Mouse (Mus musculus) testis, postnatal 10 days (tissue): ENCODE results near the gene Phkb.
"Not testable (repeated sequence)": the region's sequence is repeated elsewhere in the genome, so short reads cannot be mapped to it uniquely, and the experiment has no call there.

Experiments
- DNase-seq: peaks from one replicate; pipeline ENCODE4 v3.0.0; 2021; ENCODE audit warnings: low spot score

Phkb gene

GRCm38 (mm10) chr8:85840657-85841488 lies at the start of gene Phkb, which contains the start of gene Itfg1:
Phkb (plus strand) TSS chr8:85840959.
Itfg1 (minus strand) TSS chr8:85840921.
- DNase-seq, result peak; percentile 97

DNA sequence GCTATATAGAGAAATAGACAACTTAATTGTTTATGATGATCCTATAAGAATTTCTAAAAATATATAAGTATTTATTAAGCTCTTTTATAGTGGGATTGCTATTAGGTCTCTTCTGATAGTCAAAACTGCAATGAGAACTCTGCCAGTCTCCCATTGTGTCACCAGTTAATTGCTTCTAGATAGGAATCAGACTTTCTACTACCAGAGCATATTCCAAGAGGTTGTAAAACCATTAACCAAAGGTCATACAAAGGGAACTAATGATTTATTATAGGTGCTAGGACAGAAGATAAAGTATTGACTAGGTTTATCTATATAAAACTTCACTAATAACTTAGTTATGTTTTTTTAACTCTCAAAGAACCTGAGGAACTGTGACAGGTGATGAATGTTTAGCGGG lies 44.4 kb upstream of the Phkb start:
- DNase-seq, result not testable (repeated sequence)

GRCm38 (mm10) chr8:85800164-85800563 lies 40.6 kb upstream of the Phkb start:
- no peak for DNase-seq

DNA sequence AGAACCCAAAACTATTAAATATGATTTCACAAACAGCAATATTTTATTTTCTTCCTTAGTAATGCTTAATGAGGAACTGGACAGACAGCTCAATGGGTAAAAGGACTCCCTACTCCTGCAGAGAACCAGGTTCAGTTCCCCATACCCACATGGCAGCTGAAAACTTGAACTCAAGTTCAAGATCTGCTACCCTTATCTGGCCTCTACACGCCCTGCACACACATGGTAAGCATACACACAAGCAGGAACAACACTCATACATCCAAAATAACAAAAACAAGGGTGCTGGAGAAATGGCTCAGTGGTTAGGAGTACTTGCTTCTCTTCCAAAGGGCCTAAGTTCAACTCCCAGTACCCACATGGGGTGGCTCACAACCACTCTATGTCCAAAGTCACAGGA lies 39.4 kb upstream of the Phkb start:
- no peak for DNase-seq

GRCm38 (mm10) chr8:85813621-85814020 lies 27.1 kb upstream of the Phkb start:
- no peak for DNase-seq

DNA sequence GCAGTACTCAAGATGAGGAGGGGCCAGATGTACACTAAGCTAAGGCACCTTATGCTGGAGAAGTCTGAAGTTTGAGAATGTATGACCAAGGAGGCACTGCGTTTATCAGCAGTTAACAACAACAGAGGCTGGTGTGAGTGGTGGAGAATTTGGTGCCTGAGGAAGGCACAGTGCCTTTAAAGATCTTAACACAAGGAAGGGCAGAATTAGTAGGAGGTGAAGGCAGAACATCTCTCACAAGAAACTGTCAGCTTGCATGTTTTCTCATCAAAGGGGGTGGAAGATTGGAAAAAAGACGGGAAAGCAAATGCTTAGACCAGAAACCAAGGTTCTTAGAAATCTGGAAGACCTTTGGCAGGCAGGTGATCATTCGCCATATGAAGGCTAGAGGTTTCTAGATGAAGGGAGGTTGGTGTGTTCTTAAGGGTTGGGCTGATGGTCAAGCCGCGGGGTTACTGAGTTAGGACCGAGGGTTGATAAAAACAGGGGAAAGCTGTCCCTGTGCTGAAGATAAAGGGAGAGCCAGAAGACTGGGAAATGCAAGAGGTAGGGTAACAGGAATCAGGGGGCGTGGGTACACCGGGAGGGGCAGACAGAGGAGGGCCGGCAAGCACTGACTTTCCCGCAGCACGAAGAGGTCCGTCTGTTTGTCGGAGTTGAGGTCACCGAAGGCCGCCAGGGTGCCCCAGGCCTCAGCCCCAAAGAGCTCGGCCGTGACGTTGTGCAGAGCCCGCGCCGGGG lies 673 bp upstream of the Phkb start:
- DNase-seq, result no peak

DNA sequence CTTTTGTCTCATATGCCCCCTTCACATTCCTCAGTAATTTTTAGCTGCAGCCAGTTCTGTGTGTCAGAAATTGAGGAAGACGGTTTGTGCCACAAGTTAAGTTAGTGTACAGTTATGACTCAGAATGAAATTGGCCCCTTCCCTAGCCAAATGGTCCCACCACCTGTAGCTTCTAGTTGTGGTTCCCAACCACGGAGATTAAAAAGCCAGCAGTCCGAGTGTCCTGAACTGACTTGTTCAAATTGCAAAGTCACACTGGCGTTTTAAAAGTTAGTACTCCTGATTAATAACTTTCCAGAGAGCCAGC lies 683 bp downstream of the Phkb start:
- no peak for DNase-seq

GRCm38 (mm10) chr8:85845887-85846286 lies 5.1 kb downstream of the Phkb start:
- DNase-seq, result no peak

DNA sequence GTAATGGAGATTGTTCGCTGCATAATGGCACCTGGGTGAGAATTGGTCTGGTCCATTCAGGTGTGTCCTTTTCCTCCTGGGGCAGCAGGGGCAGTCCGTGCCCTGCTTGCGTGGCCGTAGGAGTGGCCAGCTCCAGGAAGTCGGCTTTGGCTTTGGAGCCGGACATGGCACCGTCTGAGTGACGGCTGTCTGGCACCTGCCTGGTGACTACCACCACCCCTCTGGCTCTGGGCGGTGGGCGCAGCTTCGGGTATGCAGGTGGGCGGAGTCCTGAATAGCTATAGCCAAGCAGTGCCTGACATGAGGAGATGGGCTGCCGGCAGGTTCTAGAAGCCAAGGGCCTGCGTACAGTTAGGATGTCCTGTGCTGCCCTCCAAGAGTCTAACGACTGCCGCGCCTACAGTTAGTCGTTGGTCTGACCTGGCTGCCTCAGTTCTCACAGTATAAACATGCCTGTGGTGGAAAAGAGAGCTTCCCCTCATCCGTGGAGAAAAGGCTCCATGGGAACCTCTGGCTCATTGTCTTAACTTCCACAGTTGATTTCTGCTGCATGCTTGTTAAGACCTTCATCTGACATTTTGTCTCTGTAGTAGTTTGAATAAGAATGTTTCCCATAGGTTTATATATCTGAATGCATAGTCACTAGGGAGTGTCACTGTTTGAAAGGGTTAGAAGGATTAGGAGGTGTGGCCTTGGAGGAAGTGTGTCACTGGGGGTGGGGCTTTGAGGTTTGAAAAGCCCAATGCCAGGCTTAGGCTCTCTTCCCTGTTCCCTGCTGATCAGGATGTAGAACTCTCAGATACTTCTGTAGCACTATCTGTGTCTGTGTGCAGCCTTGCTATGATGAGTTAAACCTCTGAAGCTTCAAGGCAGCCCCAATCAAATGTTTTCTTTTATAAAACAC lies 13.7 kb downstream of the Phkb start:
- no peak for DNase-seq

GRCm38 (mm10) chr8:85857227-85857896 lies 16.6 kb downstream of the Phkb start:
- not testable (repeated sequence) for DNase-seq

DNA sequence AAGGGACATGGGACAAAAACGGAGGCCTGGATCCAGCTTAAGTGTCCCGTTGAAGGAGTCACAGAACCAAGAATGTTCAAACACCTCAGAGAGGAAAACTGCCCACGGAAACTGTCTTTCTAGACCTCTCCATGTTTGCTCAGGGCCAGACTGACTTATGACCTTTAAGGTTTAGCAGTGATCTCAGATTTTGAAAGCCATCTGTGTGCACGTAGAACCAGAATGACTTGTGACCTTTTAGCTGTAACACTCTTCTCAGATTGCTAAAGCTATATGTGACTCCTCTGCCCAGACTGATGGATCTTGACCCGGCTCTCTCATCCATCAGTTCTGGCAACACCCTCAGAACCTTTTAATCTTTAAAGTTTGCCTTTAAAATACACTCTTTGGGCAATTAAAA lies 19.9 kb downstream of the Phkb start:
- DNase-seq, result no peak

GRCm38 (mm10) chr8:85862381-85862780 lies 21.6 kb downstream of the Phkb start:
- DNase-seq, result no peak

GRCm38 (mm10) chr8:85871660-85872059 lies 30.9 kb downstream of the Phkb start:
- DNase-seq, result no peak

DNA sequence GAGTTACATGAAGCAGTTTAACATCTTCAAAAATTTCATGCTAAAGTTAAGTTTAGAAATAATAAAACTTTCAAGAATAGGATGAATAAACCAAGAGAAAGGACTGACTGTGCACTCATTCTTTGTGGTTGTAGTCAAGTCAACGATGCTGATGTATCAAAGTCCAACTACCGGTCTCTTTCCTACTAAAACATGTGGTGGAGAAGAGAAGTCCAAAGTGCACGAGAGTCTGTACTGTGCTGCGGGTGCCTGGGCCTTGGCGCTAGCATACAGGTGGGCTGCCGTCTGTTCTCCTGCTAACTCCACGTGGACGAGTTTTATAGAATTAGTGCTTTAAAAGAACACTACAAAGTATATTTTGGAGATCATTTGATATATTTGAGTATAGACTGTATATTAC lies 37.2 kb downstream of the Phkb start:
- no peak for DNase-seq

- no peak for DNase-seq
Measured at GRCm38 (mm10) chr8:85879624-85880023, 38.9 kb downstream of the Phkb start.

GRCm38 (mm10) chr8:85884811-85885210 lies 44.1 kb downstream of the Phkb start:
- DNase-seq, result no peak

GRCm38 (mm10) chr8:85897636-85898035 lies 56.9 kb downstream of the Phkb start:
- no peak for DNase-seq

- DNase-seq, result no peak
Measured at GRCm38 (mm10) chr8:85924991-85925390, 84.2 kb downstream of the Phkb start.

GRCm38 (mm10) chr8:85925574-85925973 lies 84.8 kb downstream of the Phkb start:
- DNase-seq, result no peak

- DNase-seq, result no peak
Measured at GRCm38 (mm10) chr8:85926107-85926506, 85.3 kb downstream of the Phkb start.

- DNase-seq, result no peak
Measured at GRCm38 (mm10) chr8:85936148-85936547, 95.4 kb downstream of the Phkb start.

DNA sequence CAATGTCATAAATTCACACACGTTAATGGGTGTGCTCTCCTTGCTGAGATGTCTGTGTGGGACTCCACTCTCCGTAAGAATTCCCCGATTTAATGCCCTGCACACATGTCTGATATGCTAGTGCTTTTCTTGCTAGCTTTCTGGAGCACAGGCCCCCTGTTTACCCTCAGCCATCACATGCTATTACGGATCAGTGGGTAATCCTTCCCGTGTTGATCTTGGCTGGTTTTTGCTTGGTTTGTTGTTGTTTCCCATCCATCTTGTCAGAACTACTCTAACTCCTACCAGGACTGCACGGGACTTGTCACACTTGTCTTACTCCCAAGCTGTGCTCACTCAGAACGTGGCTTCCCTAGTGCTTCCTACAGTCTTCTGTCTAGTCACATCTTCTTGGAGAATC lies 96.6 kb downstream of the Phkb start:
- DNase-seq, result no peak
